9 mouse cellular contexts compared by ENCODE assay signal in the genomic region with DNA sequence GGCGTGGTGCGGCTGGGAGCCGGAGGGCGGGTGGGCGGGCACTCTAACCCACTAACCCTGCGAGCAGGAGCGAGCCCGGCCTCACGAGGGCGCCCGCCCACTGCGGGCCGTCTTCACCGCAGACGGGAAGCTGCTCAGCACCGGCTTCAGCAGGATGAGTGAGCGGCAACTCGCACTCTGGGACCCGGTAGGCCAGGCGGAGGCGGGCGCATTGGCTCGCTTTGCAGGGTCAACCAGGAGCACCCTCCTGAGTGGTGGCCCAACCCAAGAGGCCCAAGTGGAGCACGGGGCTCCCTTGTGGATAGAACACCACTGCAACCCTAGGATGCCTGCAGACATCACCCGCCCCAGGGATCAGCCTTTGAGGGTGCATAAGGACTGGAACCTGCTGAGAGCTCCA. TPM values are rescaled to one million over a fixed set of nuclear protein-coding genes. Genes with fewer than 3 reads are reported as not detected.
DNase-seq lines count a peak whose midpoint lies in the region; ATAC-seq lines count a peak whose summit lies in the region.
"Had no signal": no experiment of that assay in that cellular context is flagged by ENCODE, and none has a peak within 500 bp of the region (broad histone marks: within the 10 kb centered on the region; RNA-seq: fewer than 3 reads in every experiment).

No protein-coding gene starts in this region.

- DNase-seq in cerebellum, postnatal 10 days = peak; percentile 70 to 80
- no peak for DNase-seq in cerebellum, adult 9-10 months
- DNase-seq in adrenal gland, adult (ENCODE audit: inconsistent age in 2 of 2, low spot score in 1 of 2) = peak; percentile 74 to 89
- DNase-seq in forebrain, embryonic 14.5 days (ENCODE audit: low spot score) = no peak
- peak; percentile 62 to 63 for DNase-seq in layer of hippocampus, postnatal 14 days (ENCODE audit: low spot score in 2 of 2)
- peak; percentile 87 for DNase-seq in lung, postnatal 36 days
- peak; percentile 61 to 75 for DNase-seq in spleen, postnatal 14 days (ENCODE audit: low spot score in 2 of 2)

- 0 out of 2 replicates have a peak, but pooled peaks have one; percentile 16 for ATAC-seq in forebrain, embryonic 14.5 days
- peak; percentile 67 to 70; a peak in 3 of 4 replicates for ATAC-seq in hematopoietic stem cell, adult 5-6 weeks (replicated peaks in 1 of 2; ENCODE audit: insufficient read depth in 1 of 2, low FRiP score in 2 of 2, low TSS enrichment in 1 of 2, low read depth in 1 of 2, poor library complexity in 2 of 2, severe bottlenecking in 2 of 2)

- no peak overlapping the region for H3K9ac ChIP-seq in forebrain, embryonic 14.5 days (ENCODE audit: low read length)
- H3K9ac ChIP-seq: midbrain, embryonic 12.5 days had no signal

- H3K27me3 ChIP-seq in forebrain, embryonic 14.5 days (replicated peaks; ENCODE audit: control insufficient read depth, insufficient read depth, low read length) = peaks cover 28% of the 10 kb centered on the region

- no peak overlapping the region for H3K4me3 ChIP-seq in forebrain, embryonic 14.5 days (ENCODE audit: low read depth, low read length)
- H3K4me3 ChIP-seq: midbrain, embryonic 12.5 days had no signal

- peaks cover 18% of the 10 kb centered on the region for H3K36me3 ChIP-seq in forebrain, embryonic 14.5 days (ENCODE audit: control insufficient read depth, insufficient read depth, low read length)

- no peak overlapping the region for H3K27ac ChIP-seq in forebrain, embryonic 14.5 days (ENCODE audit: low read depth, low read length)
- H3K27ac ChIP-seq: midbrain, embryonic 12.5 days had no signal

- 5% methylated on average over 25 of the region's 25 CpGs for WGBS in forebrain, embryonic 14.5 days

- H3K4me1 ChIP-seq in forebrain, embryonic 14.5 days (ENCODE audit: control insufficient read depth, insufficient read depth, low read length) = peaks cover 7% of the 10 kb centered on the region

- H3K4me2 ChIP-seq in forebrain, embryonic 14.5 days (ENCODE audit: low read length) = no peak overlapping the region

- H3K9me3 ChIP-seq in forebrain, embryonic 14.5 days (replicated peaks; ENCODE audit: control insufficient read depth, low read length) = no peaks in the 10 kb centered on the region
- H3K9me3 ChIP-seq: midbrain, embryonic 12.5 days had no signal

RNA-seq across cellular contexts. Expression of gene Coro6, which starts 4.9 kb away (rescaled TPM):
- polyA plus RNA-seq in forebrain, embryonic 14.5 days (2014; fragmentation: Nextera tagmentation; extraction: Ambion mirVana) = 0.06 TPM in 1 of 2 replicates, not detected in the other
- not detected in 2 replicates for total RNA-seq in hematopoietic stem cell, adult 5-6 weeks (2017)
- total RNA-seq in layer of hippocampus, postnatal 14 days (2021) = 10 to 100 TPM; 11.4 to 17.0 TPM

RNA-seq across cellular contexts. Expression of gene Ankrd13b, which starts 22.3 kb away (rescaled TPM):
- polyA plus RNA-seq in forebrain, embryonic 14.5 days (2014; fragmentation: Nextera tagmentation; extraction: Ambion mirVana) = 25.3 and 32.7 TPM in 2 replicates
- 8.1 and 13.2 TPM in 2 replicates for total RNA-seq in hematopoietic stem cell, adult 5-6 weeks (2017)
- total RNA-seq in layer of hippocampus, postnatal 14 days (2021) = 100 to 1,000 TPM; 122 TPM

RNA-seq across cellular contexts. Expression of gene Git1, which starts 26.2 kb away (rescaled TPM):
- 16.3 and 18.7 TPM in 2 replicates for polyA plus RNA-seq in forebrain, embryonic 14.5 days (2014; fragmentation: Nextera tagmentation; extraction: Ambion mirVana)
- 22.1 and 24.1 TPM in 2 replicates for total RNA-seq in hematopoietic stem cell, adult 5-6 weeks (2017)
- total RNA-seq in layer of hippocampus, postnatal 14 days (2021) = 100 to 1,000 TPM; 164 to 177 TPM

RNA-seq across cellular contexts. Expression of gene Abhd15, which starts 47.8 kb away (rescaled TPM):
- 1.2 and 1.8 TPM in 2 replicates for polyA plus RNA-seq in forebrain, embryonic 14.5 days (2014; fragmentation: Nextera tagmentation; extraction: Ambion mirVana)
- total RNA-seq in hematopoietic stem cell, adult 5-6 weeks (2017) = 12.3 and 19.1 TPM in 2 replicates
- 1 to 10 TPM; 1.9 to 2.4 TPM for total RNA-seq in layer of hippocampus, postnatal 14 days (2021)

RNA-seq across cellular contexts. Expression of gene Trp53i13, which starts 48.6 kb away (rescaled TPM):
- 16.3 and 16.6 TPM in 2 replicates for polyA plus RNA-seq in forebrain, embryonic 14.5 days (2014; fragmentation: Nextera tagmentation; extraction: Ambion mirVana)
- total RNA-seq in hematopoietic stem cell, adult 5-6 weeks (2017) = 5.0 and 5.4 TPM in 2 replicates
- 1 to 10 TPM; 5.8 to 6.7 TPM for total RNA-seq in layer of hippocampus, postnatal 14 days (2021)

Comparison
In these comparisons a context has a peak if more than half of its experiments do, and no peak if none do; other contexts are left out.
1. DNase-seq: peak in cerebellum, postnatal 10 days (2 of 2), adrenal gland, adult (2 of 2), layer of hippocampus, postnatal 14 days (2 of 2), lung, postnatal 36 days (single experiment) and spleen, postnatal 14 days (2 of 2); none in cerebellum, adult 9-10 months (single experiment) and forebrain, embryonic 14.5 days (single experiment).
2. RNA of gene Coro6, which starts 4.9 kb away (total RNA-seq): 11.4 to 17.0 TPM in layer of hippocampus, postnatal 14 days; not detected in hematopoietic stem cell, adult 5-6 weeks; every median in the first group is over 10 times any median in the second.